Mouse (Mus musculus) heart, adult 2 months (tissue): Measurements from ENCODE around the gene Tspan33.

ENCODE experiments used
- CTCF ChIP-seq: fragments of 200-600 bp; IDR thresholded peaks from 2 replicates; pipeline ENCODE4 v1.8.1; 2022; ENCODE audit warnings: antibody characterized with exemption, mild to moderate bottlenecking, moderate library complexity
- EP300 ChIP-seq: fragments of 200-500 bp; IDR thresholded peaks from 2 replicates; pipeline ENCODE4 v1.6.1; 2011; ENCODE audit warnings: low read depth, low read length, control low read depth; ENCODE audit not compliant: insufficient read depth
- POLR2A ChIP-seq: fragments of 200-500 bp; IDR thresholded peaks from 2 replicates; pipeline ENCODE4 v1.6.1; 2011; ENCODE audit warnings: mild to moderate bottlenecking, low read depth, low read length, control low read depth; ENCODE audit not compliant: insufficient read depth

DNA sequence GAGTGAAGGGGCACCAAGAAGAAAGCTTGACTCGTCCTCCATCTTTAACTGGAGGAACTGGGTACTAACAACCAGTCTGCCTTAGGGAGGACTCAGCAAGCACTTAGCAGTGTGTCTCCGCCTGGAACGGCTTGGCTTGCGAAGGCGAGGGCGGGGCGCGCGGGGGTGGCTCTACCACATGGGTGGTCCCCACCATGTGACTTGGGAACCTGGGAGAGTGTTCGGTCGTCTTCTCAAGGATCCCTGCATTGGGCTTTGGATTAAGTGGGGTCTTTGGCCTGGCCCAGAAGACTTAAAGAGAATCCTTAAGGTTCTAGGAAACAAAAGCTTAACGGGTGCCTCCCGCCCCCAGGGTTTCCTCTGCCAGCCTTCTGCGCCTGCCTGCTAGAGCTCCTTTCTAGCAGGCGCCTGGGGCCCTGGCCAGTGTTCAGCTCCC lies 24.9 kb downstream of the Tspan33 start:
- no peak for TF ChIP-seq EP300
- TF ChIP-seq CTCF: no peak
- TF ChIP-seq POLR2A: no peak
